Mouse (Mus musculus): ENCODE measurements around the gene Galnt7. TPM values are rescaled to one million over a fixed set of nuclear protein-coding genes. Genes with fewer than 3 reads are reported as not detected.
A peak's percentile ranks its signal among the peaks of the same experiment; 100 is the strongest.
"Not testable (repeated sequence)": the region's sequence is repeated elsewhere in the genome, so short reads cannot be mapped to it uniquely, and the experiment has no call there.

The Galnt7 gene
- total RNA-seq, 2 experiments from 2014 or later: 8.1 to 8.3 TPM

- DNase-seq (ENCODE audit: low spot score in 2 of 2); intact Hi-C loops (cut with DNase I): not testable (repeated sequence)
Measured at GRCm38 (mm10) chr8:57513178-57513661, 139.6 kb downstream of the Galnt7 start.

- no peak for DNase-seq (ENCODE audit: low spot score in 2 of 2)
- intact Hi-C loops (cut with DNase I): no loop called here
Measured at GRCm38 (mm10) chr8:57512141-57513056, 140.4 kb downstream of the Galnt7 start.

GRCm38 (mm10) chr8:57511316-57512118 is 141.3 kb downstream of the Galnt7 start, which contains the start of gene Hmgb2:
Gene Hmgb2, plus strand, starts transcription at chr8:57511907.
- intact Hi-C loops (cut with DNase I): loop anchor here (2.0 kb wide), 1 partner anchor 25 kb away; the partner anchor contains the start of gene Sap30
- peak; percentile 99 to 100 for DNase-seq (ENCODE audit: low spot score in 2 of 2)

- intact Hi-C loops (cut with DNase I): loop anchor here (2.0 kb wide), 1 partner anchor 24 kb away; the partner anchor contains the start of gene Sap30
- DNase-seq (ENCODE audit: low spot score in 2 of 2): no peak
Measured at GRCm38 (mm10) chr8:57510791-57511315, 142.0 kb downstream of the Galnt7 start.

GRCm38 (mm10) chr8:57508657-57509056 is 144.2 kb downstream of the Galnt7 start:
- no peak for DNase-seq (ENCODE audit: low spot score in 2 of 2)
- intact Hi-C loops (cut with DNase I): no loop called here

GRCm38 (mm10) chr8:57507556-57508063 is 145.2 kb downstream of the Galnt7 start:
- DNase-seq (ENCODE audit: low spot score in 2 of 2): no peak
- intact Hi-C loops (cut with DNase I): no loop called here

GRCm38 (mm10) chr8:57505500-57505899 is 147.3 kb downstream of the Galnt7 start:
- DNase-seq (ENCODE audit: low spot score in 2 of 2); intact Hi-C loops (cut with DNase I): not testable (repeated sequence)

GRCm38 (mm10) chr8:57503641-57504040 is 149.2 kb downstream of the Galnt7 start:
- DNase-seq (ENCODE audit: low spot score in 2 of 2): peak; percentile 49 to 73

GRCm38 (mm10) chr8:57498847-57499511 is 153.9 kb downstream of the Galnt7 start:
- intact Hi-C loops (cut with DNase I): no loop called here
- DNase-seq (ENCODE audit: low spot score in 2 of 2): peak; percentile 54 to 60

More at GRCm38 (mm10) chr8:57503641-57504040, 149.2 kb downstream of the Galnt7 start:
- intact Hi-C loops (cut with DNase I): no loop called here

- intact Hi-C loops (cut with DNase I): no loop called here
- DNase-seq (ENCODE audit: low spot score in 2 of 2): no peak
Measured at GRCm38 (mm10) chr8:57498494-57498846, 154.4 kb downstream of the Galnt7 start.

- intact Hi-C loops (cut with DNase I): no loop called here
- DNase-seq (ENCODE audit: low spot score in 2 of 2): no peak
Measured at GRCm38 (mm10) chr8:57491873-57492272, 161.0 kb downstream of the Galnt7 start.

- intact Hi-C loops (cut with DNase I): loop anchor here (5.0 kb wide), 1 partner anchor 42 kb away; no protein-coding TSS in a partner anchor
Measured at GRCm38 (mm10) chr8:57489896-57490295, 162.9 kb downstream of the Galnt7 start.

GRCm38 (mm10) chr8:57489366-57489765 is 163.5 kb downstream of the Galnt7 start:
- intact Hi-C loops (cut with DNase I): loop anchor here (5.0 kb wide), 1 partner anchor 43 kb away; no protein-coding TSS in a partner anchor
- DNase-seq (ENCODE audit: low spot score in 2 of 2): no peak

More at GRCm38 (mm10) chr8:57489896-57490295, 162.9 kb downstream of the Galnt7 start:
- no peak for DNase-seq (ENCODE audit: low spot score in 2 of 2)

- peak; percentile 37 to 44 for DNase-seq (ENCODE audit: low spot score in 2 of 2)
- intact Hi-C loops (cut with DNase I): loop anchor here (5.0 kb wide), 1 partner anchor 44 kb away; no protein-coding TSS in a partner anchor
Measured at GRCm38 (mm10) chr8:57488312-57488765, 164.5 kb downstream of the Galnt7 start.

- intact Hi-C loops (cut with DNase I): loop anchor here (2.0 to 5.0 kb wide), 4 partner anchors 23 to 55 kb away; partner anchors contain the start of gene Hmgb2
- DNase-seq (ENCODE audit: low spot score in 2 of 2): peak; percentile 97
Measured at GRCm38 (mm10) chr8:57487441-57488155, 165.2 kb downstream of the Galnt7 start, which contains the start of gene Sap30. Gene Sap30, minus strand, starts transcription at chr8:57487860.

GRCm38 (mm10) chr8:57486491-57487440 is 166.1 kb downstream of the Galnt7 start:
- peak; percentile 35 to 49 for DNase-seq (ENCODE audit: low spot score in 2 of 2)
- intact Hi-C loops (cut with DNase I): loop anchor here (2.0 to 5.0 kb wide), 4 partner anchors 24 to 54 kb away; partner anchors contain the start of gene Hmgb2
